Mouse (Mus musculus): Measurements from ENCODE around the gene C330007P06Rik. TPM values are rescaled to one million over a fixed set of nuclear protein-coding genes. Genes with fewer than 3 reads are reported as not detected.

The C330007P06Rik gene
- polyA plus RNA-seq, 1 experiment: 18.9 TPM

- Histone ChIP-seq H3K4me1 (replicated peaks; ENCODE audit: control insufficient read depth, insufficient read depth, low read length) (peaks cover 4% of the 10 kb centered on the region), H3K27me3 (ENCODE audit: control insufficient read depth, insufficient read depth, low read length) (no peaks in the 10 kb centered on the region), H3K27ac (ENCODE audit: control insufficient read depth, insufficient read depth, low read length) (no peak overlapping the region), H3K4me3 (ENCODE audit: control insufficient read depth, insufficient read depth, low read length) (no peak overlapping the region), H3K36me3 (ENCODE audit: control insufficient read depth, insufficient read depth, low read length) (no peaks in the 10 kb centered on the region)
- no peak for DNase-seq
- 53% methylated on average over 6 of the region's 6 CpGs for WGBS
- no peak for TF ChIP-seq CTCF (IDR thresholded peaks at IDR 0.05; ENCODE audit: borderline replicate concordance, control insufficient read depth, extremely low read depth, insufficient read depth, low read length, poor library complexity)
- no peak for TF ChIP-seq POLR2A (IDR thresholded peaks at IDR 0.05; ENCODE audit: control insufficient read depth, extremely low read depth, insufficient read depth, low read length, poor library complexity)
Observed at GRCm38 (mm10) chrX:36841698-36842097, 32.2 kb downstream of the C330007P06Rik start.

DNA sequence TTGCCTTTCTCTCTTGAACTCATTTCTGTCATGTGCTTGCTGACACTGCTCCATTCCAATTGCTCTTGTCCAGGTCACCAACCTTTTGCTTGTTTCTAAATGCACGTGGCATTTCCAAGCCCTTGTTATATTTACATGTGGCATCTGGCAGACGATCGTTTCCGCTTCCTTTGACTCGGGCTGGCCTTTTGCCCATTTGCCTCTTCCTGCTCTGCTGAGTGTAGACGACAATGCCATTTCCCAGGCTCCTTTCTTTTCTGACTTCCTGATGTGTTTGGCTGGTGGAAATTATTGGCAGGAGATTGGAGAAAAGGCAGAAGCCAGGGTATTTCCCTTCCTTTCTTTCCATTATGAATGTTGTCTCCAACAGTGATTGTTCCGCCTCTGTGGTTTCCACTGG is 34.5 kb downstream of the C330007P06Rik start:
- Histone ChIP-seq H3K4me1 (replicated peaks; ENCODE audit: control insufficient read depth, insufficient read depth, low read length) (peaks cover 4% of the 10 kb centered on the region), H3K4me3 (ENCODE audit: control insufficient read depth, insufficient read depth, low read length) (no peak overlapping the region), H3K36me3 (ENCODE audit: control insufficient read depth, insufficient read depth, low read length) (no peaks in the 10 kb centered on the region), H3K27ac (ENCODE audit: control insufficient read depth, insufficient read depth, low read length) (no peak overlapping the region), H3K27me3 (ENCODE audit: control insufficient read depth, insufficient read depth, low read length) (no peaks in the 10 kb centered on the region)
- WGBS: 31% methylated on average over 7 of the region's 7 CpGs
- no peak for TF ChIP-seq POLR2A (IDR thresholded peaks at IDR 0.05; ENCODE audit: control insufficient read depth, extremely low read depth, insufficient read depth, low read length, poor library complexity)
- TF ChIP-seq CTCF (IDR thresholded peaks at IDR 0.05; ENCODE audit: borderline replicate concordance, control insufficient read depth, extremely low read depth, insufficient read depth, low read length, poor library complexity): no peak
- no peak for DNase-seq

- Histone ChIP-seq H3K27ac (ENCODE audit: control insufficient read depth, insufficient read depth, low read length) (no peak overlapping the region), H3K36me3 (ENCODE audit: control insufficient read depth, insufficient read depth, low read length) (no peaks in the 10 kb centered on the region), H3K4me3 (ENCODE audit: control insufficient read depth, insufficient read depth, low read length) (no peak overlapping the region), H3K27me3 (ENCODE audit: control insufficient read depth, insufficient read depth, low read length) (no peaks in the 10 kb centered on the region), H3K4me1 (replicated peaks; ENCODE audit: control insufficient read depth, insufficient read depth, low read length) (no peaks in the 10 kb centered on the region; the same call in none of the 2 replicates)
- 87% methylated on average over 6 of the region's 6 CpGs for whole genome bisulfite sequencing
- no peak for DNase-seq
- no peak for TF ChIP-seq CTCF (IDR thresholded peaks at IDR 0.05; ENCODE audit: borderline replicate concordance, control insufficient read depth, extremely low read depth, insufficient read depth, low read length, poor library complexity)
- no peak for TF ChIP-seq POLR2A (IDR thresholded peaks at IDR 0.05; ENCODE audit: control insufficient read depth, extremely low read depth, insufficient read depth, low read length, poor library complexity)
Observed at GRCm38 (mm10) chrX:36837069-36837676, 36.7 kb downstream of the C330007P06Rik start.

DNA sequence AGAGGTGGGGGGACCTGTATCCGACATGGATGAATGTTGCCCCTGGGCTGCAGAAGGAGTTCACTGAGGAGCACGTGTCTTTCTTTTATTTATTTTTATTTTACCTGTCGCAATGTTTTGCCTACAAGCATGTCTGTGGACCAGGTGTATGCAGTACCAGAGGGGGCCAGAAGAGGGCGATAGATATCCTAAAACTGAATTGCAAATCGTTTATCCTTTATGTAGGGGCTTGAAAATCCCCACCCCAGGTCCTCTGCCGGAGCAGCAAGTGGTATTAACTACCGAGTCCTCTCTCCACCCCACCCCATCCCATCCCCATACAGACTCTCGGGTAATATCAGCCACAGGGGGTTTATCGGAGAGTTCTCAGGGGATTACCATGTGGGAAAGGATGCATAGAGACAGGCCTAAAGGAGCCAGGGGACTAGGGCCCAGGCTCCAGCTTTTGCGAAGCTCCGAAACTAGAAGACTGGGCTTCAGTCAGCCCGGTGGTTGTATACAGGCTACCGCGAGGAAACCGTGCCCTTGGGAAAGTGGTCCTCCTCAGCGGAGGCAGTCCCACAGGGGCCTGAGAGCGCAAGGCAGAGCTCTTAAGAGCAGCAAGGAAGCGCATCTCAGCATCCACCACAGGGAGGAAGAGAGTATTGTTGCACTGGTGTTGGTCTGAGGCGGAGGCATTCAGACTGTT is 40.4 kb downstream of the C330007P06Rik start:
- peak; percentile 68 for DNase-seq
- WGBS: 42% methylated on average over 19 of the region's 19 CpGs
- TF ChIP-seq CTCF (IDR thresholded peaks at IDR 0.05; ENCODE audit: borderline replicate concordance, control insufficient read depth, extremely low read depth, insufficient read depth, low read length, poor library complexity) (no peak), POLR2A (IDR thresholded peaks at IDR 0.05; ENCODE audit: control insufficient read depth, extremely low read depth, insufficient read depth, low read length, poor library complexity) (no peak)
- Histone ChIP-seq H3K27ac (ENCODE audit: control insufficient read depth, insufficient read depth, low read length) (no peak overlapping the region), H3K4me3 (ENCODE audit: control insufficient read depth, insufficient read depth, low read length) (no peak overlapping the region), H3K27me3 (ENCODE audit: control insufficient read depth, insufficient read depth, low read length) (no peaks in the 10 kb centered on the region), H3K4me1 (replicated peaks; ENCODE audit: control insufficient read depth, insufficient read depth, low read length) (no peaks in the 10 kb centered on the region; the same call in 1 of the 2 replicates), H3K36me3 (ENCODE audit: control insufficient read depth, insufficient read depth, low read length) (no peaks in the 10 kb centered on the region)

- no peaks in the 10 kb centered on the region; the same call in 1 of the 2 replicates for H3K4me1 ChIP-seq (replicated peaks; ENCODE audit: control insufficient read depth, insufficient read depth, low read length)
- no peak for DNase-seq
- no peak for TF ChIP-seq POLR2A (IDR thresholded peaks at IDR 0.05; ENCODE audit: control insufficient read depth, extremely low read depth, insufficient read depth, low read length, poor library complexity)
- no peak for TF ChIP-seq CTCF (IDR thresholded peaks at IDR 0.05; ENCODE audit: borderline replicate concordance, control insufficient read depth, extremely low read depth, insufficient read depth, low read length, poor library complexity)
Observed at GRCm38 (mm10) chrX:36831632-36832031, 42.3 kb downstream of the C330007P06Rik start.

DNA sequence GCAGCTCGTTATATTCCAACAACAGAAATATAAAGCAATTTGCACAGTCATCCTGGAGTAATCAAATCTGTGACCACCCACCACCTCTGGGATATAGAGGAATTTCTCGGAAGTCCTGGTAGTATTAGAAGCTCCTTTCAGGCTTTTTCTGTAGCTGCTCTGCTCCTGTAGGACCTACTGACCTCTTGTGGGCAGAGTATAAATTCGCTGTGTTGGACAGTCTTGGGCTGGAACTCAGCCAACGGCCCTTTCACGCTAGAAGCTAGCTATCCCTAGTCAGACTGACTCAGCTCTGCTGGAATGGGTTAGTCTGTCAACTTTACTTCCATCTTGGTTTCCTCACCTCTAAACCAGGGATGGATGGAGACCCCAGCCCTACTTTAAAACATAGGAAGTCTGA is 43.6 kb downstream of the C330007P06Rik start:
- Histone ChIP-seq H3K4me3 (ENCODE audit: control insufficient read depth, insufficient read depth, low read length) (no peak overlapping the region), H3K4me1 (replicated peaks; ENCODE audit: control insufficient read depth, insufficient read depth, low read length) (no peaks in the 10 kb centered on the region; the same call in 1 of the 2 replicates), H3K27me3 (ENCODE audit: control insufficient read depth, insufficient read depth, low read length) (no peaks in the 10 kb centered on the region), H3K27ac (ENCODE audit: control insufficient read depth, insufficient read depth, low read length) (no peak overlapping the region), H3K36me3 (ENCODE audit: control insufficient read depth, insufficient read depth, low read length) (no peaks in the 10 kb centered on the region)
- DNase-seq: no peak
- TF ChIP-seq POLR2A (IDR thresholded peaks at IDR 0.05; ENCODE audit: control insufficient read depth, extremely low read depth, insufficient read depth, low read length, poor library complexity): no peak
- TF ChIP-seq CTCF (IDR thresholded peaks at IDR 0.05; ENCODE audit: borderline replicate concordance, control insufficient read depth, extremely low read depth, insufficient read depth, low read length, poor library complexity): no peak
- 81% methylated on average over 5 of the region's 5 CpGs for WGBS

More at GRCm38 (mm10) chrX:36831632-36832031, 42.3 kb downstream of the C330007P06Rik start:
- Histone ChIP-seq H3K4me3 (ENCODE audit: control insufficient read depth, insufficient read depth, low read length) (no peak overlapping the region), H3K27me3 (ENCODE audit: control insufficient read depth, insufficient read depth, low read length) (no peaks in the 10 kb centered on the region), H3K36me3 (ENCODE audit: control insufficient read depth, insufficient read depth, low read length) (no peaks in the 10 kb centered on the region), H3K27ac (ENCODE audit: control insufficient read depth, insufficient read depth, low read length) (no peak overlapping the region)
- WGBS: 86% methylated on average over 4 of the region's 4 CpGs
